Mouse (Mus musculus): ENCODE measurements at regions not wholly inside any gene's neighbourhood (a gene's known extent, or its start where the extent isn't known, plus 50 kb on each side); places are given as distances from the start of the nearest gene placed in this dataset.
A peak's percentile ranks its signal among the peaks of the same experiment; 100 is the strongest.

DNA sequence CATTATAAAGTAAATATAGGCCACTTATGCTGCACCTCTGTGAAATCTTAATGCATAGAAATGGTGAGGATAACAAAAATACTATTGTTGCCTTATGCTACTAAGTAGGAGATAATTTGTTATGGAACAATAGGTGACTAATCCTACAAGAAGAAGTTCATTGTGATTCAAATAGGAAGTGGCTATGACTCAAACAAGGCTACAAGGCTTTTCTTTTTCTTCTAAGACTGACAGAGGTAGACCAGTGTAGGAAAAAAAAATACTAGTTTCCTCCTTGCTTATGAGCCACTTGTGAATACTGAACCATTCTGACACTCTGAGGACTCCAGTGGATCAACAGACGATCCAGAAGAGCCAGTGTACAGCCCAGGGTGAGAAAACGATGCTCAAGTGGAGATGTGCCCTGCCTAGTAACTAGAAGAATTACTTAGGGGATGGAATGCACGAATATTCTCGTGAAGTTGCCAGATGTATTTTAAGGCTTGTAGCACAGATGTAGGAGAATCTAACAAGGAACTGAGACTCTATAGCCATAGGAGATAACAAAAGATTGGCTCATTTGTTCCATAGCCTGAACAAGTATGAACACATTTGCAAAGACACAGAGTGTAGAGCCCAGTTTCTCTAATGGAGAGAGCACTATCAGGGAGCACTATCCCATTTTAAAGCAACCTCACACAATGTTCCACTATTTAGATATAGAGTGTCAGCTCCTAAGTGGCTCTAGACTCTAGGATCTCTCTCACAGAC lies 60.3 kb downstream of the Fzd1 start:
- DNase-seq (ENCODE audit: low spot score): no peak

DNA sequence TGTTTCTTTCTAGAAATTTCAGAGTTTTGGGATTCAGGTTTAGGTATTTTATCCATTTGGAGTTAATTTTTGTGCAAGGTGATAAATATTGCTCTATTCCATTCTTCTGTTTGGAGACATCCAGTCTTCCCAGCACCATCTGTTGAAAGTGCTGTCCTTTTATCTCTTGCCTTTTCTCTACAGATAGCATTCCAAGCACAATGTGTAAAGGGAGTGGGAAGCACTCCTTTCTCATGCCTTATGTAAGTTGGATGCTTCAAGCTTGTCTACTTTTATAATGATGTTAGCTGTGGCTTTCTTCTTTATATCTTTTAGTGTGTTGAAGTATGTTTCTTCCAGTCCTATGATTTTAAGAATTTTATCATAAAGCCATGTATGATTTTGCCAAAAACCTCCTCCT lies 61.1 kb downstream of the Fzd1 start:
- DNase-seq (ENCODE audit: low spot score): no peak

DNA sequence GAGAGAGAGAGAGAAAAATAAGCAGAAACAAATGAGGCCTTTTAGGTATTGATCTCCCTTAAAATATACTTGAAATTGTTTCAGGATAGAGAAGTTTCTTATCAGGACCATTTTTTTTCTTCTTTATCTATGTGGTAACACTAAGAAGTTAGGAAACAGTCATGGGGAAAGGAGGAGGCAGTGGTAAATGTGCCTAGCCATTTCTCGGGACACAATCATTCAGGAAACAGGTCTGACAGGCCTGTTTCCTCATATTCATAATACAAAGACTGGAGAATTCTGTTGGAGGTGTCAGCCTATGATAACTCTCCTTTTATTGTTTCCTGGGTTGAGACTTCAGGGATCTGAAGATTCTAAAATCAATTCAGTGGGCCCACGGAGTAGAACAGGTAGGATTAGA lies 68.7 kb downstream of the Fzd1 start:
- no peak for DNase-seq (ENCODE audit: low spot score)

DNA sequence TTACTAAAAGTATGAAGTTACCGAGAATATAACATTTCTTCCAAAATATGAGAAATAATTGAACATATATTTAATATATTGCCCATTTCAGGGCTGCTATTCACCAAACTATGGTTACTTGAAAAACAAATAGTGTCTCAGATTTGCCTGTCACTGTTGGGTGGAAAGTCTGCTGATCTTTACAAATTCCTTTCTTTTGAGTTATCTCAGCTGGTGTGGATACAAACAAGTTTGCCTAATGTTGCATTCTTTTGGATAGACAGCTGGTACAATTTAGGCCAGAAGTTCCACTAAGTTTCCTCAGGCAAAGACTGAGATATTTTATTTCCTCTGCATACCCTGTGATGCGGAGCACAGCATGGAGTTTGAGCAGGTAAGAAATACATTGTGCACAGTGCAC lies 82.5 kb downstream of the Fzd1 start:
- DNase-seq (ENCODE audit: low spot score): peak; percentile 26

DNA sequence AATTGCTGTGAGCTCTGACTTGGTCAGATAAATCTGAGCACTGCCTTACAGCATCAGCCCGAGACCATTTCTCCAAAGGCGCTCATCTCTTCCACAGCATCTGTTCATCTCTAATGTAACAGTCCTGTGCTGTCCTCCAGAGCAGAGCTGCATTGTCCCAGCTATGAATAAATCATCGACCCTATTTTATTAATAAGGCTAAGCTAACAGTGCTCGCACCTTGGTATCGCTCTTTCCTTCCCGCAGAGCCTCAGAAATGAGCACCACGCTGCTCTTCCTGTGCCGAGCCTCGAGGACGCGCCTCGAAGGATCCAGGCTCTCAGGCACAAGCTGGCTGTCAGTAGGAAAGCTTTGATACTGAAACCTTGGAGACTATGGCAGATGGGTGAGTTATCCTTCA lies 91.5 kb downstream of the Fzd1 start:
- no peak for DNase-seq (ENCODE audit: low spot score)

DNA sequence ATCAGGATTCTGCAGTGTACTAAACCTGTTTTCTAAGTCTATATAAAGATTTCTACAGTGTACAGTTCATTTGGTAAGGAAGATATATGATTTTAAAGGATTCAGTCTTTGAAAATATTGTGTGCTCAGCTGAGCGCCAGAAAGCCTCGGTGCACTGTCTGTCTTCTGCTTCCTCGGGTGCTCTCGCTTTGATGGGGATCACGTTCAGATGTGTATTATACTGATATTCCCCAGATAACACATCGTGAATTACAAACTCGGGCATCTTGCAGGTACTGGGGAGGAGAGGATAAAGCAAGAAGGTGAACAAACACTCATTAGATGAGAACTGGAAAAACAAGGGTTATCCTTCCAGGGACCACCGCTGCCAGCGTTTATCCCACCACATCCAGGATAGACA lies 91.9 kb downstream of the Fzd1 start:
- no peak for DNase-seq (ENCODE audit: low spot score)

DNA sequence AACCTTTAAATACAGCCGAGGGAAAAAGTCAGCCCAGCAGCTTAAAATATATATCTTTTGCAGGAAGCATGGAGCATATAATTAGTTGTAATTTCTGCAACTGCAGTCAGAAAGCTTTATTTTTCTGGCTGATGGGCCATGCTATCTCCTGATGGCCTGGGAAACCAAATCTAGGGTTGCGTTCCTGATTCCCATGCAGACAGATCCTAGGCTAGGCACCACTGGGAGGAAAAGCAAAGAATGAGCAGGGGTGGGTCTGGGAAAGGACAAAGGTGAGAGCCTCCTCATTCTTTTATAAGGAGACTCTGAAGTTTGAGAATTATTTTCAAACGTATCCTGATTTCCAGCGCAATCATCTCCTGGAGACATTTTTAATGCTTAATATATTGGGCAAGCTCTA lies 92.9 kb downstream of the Fzd1 start:
- DNase-seq (ENCODE audit: low spot score): no peak

DNA sequence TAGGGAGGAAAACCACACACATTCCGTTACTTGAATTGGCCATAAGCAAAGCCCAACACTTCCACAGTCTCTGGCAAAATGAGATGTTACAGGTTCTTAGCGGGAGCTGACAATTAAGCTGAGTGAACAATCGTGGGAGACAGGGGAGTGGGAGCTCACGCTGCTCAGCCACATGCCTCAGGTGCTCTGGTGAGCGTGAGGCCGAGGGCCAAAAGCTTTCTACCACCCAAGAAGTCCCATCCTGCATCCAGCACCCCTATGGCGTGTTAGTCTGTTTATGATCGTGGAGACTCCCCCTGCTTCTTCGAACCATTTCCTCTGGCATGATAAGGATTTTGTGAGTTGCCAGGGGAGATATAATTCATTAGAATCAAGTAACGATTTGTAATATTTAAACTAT lies 93.3 kb downstream of the Fzd1 start:
- DNase-seq (ENCODE audit: low spot score): no peak

DNA sequence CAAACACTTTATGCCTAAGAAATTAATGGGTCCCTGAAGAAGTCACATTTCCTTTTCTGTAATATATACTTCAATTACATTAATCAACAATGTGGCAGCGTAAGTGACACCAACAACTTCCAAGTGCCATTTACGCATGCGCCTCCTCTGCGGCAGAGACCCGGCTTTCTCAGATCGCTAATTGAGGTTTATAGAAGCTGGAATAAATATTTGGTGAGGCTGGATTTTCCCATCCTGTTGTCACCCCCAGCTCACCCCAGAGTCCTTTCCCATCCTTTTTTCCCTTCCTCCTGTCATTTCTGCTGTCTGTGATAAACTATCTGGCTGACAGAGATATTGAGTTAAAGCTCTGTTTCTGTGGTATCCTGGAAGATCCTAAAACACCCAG lies 95.6 kb downstream of the Fzd1 start:
- DNase-seq (ENCODE audit: low spot score): peak; percentile 28

DNA sequence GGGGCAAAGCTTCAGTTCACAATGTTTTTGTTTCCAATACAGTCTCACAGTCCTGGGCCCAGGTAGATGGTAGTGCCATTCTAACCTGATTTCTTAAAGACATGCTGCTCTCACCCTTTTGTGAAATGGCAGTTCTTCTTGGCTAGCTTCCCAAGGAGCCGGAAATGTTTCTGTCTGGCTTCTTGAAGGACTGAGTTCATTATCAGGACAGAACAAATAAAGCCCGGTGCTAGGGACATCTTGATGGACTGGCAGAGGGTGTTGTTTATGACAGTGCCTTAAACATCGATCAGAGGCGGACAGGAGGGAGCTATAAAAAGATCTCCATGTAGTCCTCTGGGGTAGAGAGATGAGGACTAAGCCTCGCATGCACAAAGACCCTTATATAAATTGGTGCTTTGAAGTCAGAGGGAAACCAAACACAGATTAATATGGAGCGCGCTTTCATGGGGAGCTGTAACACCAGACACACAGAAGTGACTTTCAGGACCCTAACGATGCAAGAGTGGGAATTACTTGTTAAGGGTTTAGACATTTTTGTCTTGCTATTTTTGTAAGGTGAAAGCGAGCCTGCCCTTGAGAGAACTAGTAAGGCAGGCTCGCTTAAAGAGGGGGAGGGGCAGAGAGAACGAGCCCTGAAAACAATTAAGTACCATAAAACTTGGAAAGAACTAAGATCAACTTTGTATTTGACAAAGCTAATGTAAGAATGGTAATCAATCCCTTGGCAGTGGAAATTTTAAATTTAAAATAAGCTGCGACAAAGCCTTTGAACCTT lies 96.2 kb downstream of the Fzd1 start:
- DNase-seq (ENCODE audit: low spot score): peak; percentile 35

DNA sequence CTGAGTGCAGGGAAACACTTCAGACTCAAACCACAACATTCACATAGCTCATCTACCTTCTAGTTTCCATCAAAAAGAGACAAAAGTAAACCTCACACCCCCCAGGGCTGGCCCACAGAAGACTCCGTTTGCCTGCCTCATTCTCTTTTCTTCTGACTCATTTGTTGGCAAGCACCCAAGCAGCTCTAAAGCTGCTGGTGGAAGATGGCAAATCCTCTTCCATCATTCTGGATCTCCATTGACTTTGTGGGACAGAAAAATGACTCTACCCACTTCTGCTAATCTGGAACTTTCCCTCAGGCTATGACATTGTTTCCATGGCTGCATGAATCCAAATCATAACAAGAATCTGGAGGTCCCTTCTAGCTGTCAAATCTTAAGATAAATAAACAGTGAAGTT lies 99.9 kb downstream of the Fzd1 start:
- DNase-seq (ENCODE audit: low spot score): no peak

DNA sequence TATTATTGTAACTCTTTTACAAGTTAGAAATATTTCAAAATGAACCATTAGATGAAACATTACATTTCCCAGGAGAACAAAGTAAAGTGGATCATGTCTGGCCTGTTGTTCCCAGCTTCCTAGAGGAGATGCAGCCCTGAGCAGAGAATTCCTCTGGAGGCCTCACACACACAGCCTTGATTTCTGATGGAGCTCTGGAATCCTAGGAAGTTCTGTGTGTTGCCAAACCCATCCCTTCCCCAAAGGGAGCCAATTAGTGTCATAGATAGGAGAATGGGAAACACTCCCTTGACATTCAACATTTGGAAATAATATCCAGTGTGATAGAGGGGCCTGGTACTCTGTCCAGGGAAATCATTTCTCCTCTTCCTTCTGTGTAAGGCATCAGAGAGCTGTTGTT lies 103.6 kb downstream of the Fzd1 start:
- no peak for DNase-seq (ENCODE audit: low spot score)

DNA sequence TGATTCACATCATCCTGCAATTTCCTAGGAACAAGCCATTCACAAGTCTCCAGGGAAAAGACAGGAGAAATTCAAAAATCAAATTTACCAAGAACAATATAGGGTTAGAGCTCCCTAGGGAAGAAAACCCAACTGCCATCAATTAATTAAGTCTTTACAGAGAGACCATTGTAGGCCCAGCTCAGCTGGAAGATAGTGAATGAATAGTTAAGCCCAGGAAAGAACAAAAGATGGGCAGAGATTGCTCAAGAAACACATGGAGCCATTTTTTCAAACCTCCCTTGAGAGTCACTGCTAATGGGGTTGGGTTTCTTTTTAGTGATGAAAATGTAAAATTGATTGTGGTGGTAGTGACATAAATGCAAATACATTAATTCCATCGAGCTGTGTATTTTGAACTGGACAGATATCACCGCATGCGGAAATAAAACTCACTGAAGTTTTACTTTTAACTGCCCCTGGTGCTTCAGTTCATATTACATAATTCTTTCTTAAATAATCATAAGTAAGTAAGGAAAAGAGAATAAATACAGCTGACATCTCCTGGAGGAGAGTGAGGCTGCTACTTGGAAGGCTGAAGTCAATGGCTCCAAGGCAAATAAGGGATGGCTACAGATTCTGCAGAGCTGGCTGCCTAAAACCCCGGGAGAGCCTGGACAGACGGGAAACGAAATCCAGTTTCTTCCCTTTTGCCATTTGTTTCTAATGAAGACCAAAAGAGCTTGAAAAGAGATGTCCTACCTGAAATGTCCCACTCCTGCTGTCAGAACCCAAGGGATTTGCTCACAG lies 106.5 kb downstream of the Fzd1 start:
- no peak for DNase-seq (ENCODE audit: low spot score)

DNA sequence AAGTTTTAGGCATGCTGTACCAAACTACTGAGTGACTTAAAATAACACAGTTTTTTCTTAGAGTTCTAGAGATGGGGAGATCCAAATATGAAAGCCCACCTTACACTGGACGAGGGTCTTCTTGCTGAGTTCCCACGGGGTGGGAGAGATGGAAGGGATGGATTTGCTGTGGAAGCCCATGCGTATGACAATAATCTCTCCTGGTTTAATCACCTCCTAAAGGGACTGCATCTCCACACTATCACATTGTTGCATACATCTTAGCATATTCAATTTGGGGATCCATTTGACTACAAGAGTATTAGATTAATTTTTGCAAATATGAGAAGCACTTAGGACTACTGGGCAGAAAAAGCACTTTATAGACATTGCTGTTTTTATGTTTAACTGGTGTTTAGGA lies 107.1 kb downstream of the Fzd1 start:
- DNase-seq (ENCODE audit: low spot score): no peak

DNA sequence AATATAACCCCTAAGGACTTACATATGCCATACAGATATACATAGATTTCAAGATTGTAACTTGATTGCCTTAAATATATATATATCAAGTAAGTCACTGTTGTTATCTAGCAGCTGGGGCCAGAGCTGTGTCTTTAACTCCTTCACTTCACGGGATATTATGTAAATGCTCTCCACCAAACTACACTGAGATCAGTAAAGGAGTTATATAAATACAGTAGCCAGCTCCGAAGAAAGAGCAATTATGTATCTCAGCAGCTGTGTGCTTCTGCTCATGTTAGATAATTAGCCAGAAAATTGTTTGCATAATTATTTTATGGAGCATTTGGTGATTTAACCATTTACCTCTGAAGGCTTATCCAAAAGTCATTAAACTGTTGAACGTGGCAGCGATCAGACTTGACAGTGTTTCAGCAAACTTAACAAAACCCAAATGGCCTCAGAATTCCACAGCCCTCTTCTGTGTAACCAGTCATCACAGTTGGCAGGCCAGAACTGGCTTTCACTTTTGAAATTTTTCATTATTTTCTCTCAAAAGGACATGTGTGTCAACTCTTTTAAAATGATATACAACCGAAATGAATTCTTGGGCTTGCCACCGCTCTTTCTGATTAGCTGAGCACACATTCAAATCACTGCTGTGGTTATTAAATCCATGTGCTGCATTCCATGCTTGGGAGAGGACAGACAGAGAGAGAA lies 107.8 kb downstream of the Fzd1 start:
- DNase-seq (ENCODE audit: low spot score): no peak

DNA sequence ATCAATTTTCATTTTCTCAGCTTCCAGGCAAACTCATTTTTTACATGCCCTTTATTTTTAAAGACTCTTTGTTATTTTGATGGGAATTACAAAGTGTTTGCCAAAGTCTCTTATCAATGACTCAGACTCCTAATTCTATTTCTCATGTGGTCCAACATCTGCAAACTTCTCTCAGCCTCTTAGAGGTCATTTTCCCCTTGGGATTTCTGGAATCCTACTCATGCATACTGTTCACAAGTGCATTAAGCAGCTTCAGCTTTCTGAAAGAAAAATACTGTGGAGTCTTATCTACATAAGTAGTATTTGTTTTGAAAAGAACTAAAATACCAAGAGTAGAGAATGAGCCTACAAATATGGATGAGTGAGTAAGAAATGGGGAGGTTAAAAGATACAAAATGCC lies 116.8 kb downstream of the Fzd1 start:
- DNase-seq (ENCODE audit: low spot score): no peak

DNA sequence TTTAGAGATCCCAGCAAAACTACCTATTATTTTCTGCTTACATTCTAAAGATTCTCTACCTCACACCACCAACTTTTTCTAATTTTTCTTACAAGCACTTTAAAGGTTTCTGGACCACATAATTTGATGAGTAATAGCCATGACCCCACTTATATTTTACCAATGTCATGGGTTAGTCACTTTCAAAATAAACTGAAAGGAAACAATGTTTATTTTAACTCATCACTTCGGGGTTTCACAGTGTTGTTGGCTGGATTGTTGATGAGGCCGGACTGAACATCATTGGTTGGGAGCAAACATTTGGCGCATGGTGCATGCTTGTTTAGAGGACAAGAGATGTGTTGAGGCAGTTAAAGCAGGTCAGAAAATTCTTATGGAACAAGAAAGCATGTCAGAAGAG lies 124.1 kb downstream of the Fzd1 start:
- DNase-seq (ENCODE audit: low spot score): no peak

DNA sequence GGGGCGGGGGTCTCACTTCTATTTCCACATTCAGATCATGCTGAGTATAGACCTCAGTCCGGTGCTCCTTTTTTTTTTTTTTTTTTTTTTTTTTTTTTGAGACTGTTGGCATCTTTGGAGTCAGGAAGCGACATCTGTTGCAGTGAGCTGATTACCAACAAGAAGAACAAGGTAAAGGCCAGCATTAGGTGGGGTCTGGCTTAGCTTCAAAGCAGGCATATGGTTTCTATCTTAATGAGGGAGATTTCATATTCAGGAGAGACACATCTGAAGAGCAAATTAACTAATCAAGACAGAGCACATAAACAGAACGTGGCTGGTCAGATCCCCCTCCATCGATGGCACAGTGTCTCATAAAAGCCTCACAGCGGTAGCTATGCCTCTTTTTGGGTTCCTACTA lies 132.6 kb downstream of the Fzd1 start:
- no peak for DNase-seq (ENCODE audit: low spot score)

DNA sequence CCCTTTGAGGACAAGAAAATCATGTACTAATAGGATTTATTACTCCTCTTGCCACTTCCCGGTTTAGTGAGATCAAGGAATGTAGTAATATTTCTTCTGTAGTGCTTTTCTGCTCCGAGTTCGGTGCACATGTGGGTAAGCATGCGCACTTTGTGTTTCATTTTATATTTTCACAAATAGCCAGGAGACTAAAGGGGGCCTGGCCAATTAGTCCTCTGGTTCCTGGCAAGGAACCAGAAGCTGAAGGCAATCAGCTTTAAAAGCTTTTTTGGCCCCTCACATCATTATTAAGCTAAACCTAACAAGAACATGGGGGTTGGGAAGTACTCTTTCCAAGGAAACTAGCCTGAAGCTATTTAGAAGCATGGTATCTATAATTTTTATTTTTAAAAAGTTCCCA lies 134.2 kb downstream of the Fzd1 start:
- DNase-seq (ENCODE audit: low spot score): no peak

DNA sequence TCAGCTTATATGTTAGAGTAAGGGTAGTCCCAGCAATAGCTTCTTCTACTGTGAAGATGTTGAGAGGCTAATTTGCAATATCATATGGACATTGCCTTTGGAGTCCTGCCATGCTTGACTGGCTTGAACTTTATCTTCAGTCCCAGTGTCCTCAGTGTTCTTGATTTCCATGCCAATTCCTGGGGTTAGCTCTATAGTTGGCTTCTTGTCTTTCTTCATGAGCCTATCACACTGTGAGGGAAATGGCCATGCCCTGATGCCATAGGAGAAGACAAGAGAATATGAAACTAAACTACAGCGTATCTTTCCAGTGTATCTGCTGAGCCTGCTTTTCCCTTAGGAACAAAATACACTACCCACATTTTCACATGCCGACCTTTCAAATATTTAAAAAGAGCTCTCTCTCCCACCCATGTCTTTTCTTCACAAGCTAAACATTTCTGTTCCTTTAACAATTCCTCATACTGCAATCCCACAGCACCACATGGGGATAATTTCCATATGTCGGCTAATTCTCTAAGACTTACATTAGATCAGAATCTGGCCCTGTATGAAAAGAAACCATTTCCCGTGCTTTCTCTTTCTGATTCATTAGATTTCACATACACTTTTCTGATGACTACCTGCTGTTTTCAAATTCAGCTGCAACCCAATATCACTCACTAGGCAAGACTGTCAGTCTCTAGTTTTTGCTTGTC lies 137.2 kb downstream of the Fzd1 start:
- DNase-seq (ENCODE audit: low spot score): no peak

DNA sequence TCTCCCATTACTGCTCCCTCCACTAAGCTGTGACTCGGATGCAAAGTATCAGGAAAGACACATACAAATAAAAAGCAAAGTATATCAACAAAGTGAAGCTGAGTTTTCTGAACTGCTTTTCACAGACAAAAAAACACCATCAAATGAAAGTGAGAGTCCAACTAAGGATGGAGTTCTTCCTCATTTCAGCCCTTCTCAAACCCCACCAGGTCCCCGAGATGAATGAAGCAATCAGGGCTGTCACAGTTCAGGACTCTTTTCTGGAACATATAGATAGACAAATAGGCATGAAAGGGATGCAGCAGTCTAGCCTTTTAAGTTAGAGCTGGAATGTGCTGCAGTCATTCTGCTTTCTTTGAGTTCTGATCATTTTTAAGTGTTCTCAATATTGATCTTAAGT lies 142.6 kb downstream of the Fzd1 start:
- DNase-seq (ENCODE audit: low spot score): no peak

DNA sequence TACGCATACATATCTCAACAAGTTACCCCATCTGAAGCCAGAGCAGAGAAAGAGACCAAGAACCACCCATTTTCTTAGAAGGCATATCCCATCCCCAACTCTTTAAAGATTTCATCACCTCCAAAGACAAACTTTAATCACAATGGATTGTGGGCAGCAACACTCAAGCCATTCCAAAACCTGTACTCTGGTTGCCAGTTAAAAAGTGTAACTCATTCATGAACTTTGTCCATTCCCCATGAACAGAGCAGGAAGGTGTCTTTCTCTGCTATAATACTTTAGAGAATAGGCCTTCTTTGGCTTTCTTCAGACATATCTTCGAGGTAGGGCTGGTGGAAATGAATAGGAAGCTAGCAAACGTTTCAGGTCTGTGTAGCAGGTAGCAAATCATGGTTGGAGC lies 160.4 kb downstream of the Fzd1 start:
- no peak for DNase-seq (ENCODE audit: low spot score)

Data from lung, postnatal 25 days (tissue).